Mouse (Mus musculus): Measurements from ENCODE around the gene Tox2.

The Tox2 gene

GRCm38 (mm10) chr2:163362940-163363921 lies 160.3 kb downstream of the Tox2 start:
- in situ Hi-C loops (cut with MseI, MboI): no loop called here

GRCm38 (mm10) chr2:163364785-163365541 lies 162.0 kb downstream of the Tox2 start:
- in situ Hi-C loops (cut with MseI, MboI): no loop called here

- in situ Hi-C loops (cut with MseI, MboI): no loop called here
Observed at GRCm38 (mm10) chr2:163370175-163370574, 167.2 kb downstream of the Tox2 start.

- in situ Hi-C loops (cut with MseI, MboI): no loop called here
Observed at GRCm38 (mm10) chr2:163372627-163373026, 169.7 kb downstream of the Tox2 start.
